ENCODE assay signal across 8 mouse cellular contexts in genomic region chr2:174858011-174858834, GRCm38 (mm10).
A peak's percentile ranks its signal among the peaks of the same experiment; 100 is the strongest.
DNase-seq lines count a peak whose midpoint lies in the region; ATAC-seq and TF ChIP-seq lines count a peak whose summit lies in the region.

No protein-coding gene starts in this region.

- WGBS in forebrain, postnatal 0 days, result 12% methylated on average over 15 of the region's 15 CpGs

- peak overlapping the region; percentile 26; the same call in 1 of the 2 replicates for H3K4me2 ChIP-seq in forebrain, postnatal 0 days (ENCODE audit: low read depth)

- H3K27ac ChIP-seq in ES-Bruce4 (ENCODE audit: insufficient read depth, low read length), result no peak overlapping the region
- H3K27ac ChIP-seq in forebrain, postnatal 0 days (ENCODE audit: low read depth, low read length), result peak overlapping the region; percentile 69

- no peaks in the 10 kb centered on the region for H3K36me3 ChIP-seq in ES-Bruce4 (ENCODE audit: control insufficient read depth, insufficient read depth, low read length, poor library complexity, severe bottlenecking)
- no peaks in the 10 kb centered on the region for H3K36me3 ChIP-seq in forebrain, postnatal 0 days (ENCODE audit: insufficient read depth)

- intact Hi-C loops in heart, postnatal 36 days (cut with DNase I), result loop anchor here (1.0 to 5.0 kb wide), 3 partner anchors 44 to 546 kb away; partner anchors contain the start of gene Prelid3b

- no peak for TF ChIP-seq POLR2A in ES-Bruce4 (IDR thresholded peaks at IDR 0.05; ENCODE audit: insufficient read depth, low read length)

- peak; percentile 37 for TF ChIP-seq CTCF in ES-Bruce4 (IDR thresholded peaks at IDR 0.05; ENCODE audit: low read depth, low read length)
- peak; percentile 87 for TF ChIP-seq CTCF in forebrain, postnatal 0 days (IDR thresholded peaks at IDR 0.05; ENCODE audit: low read depth)

- ATAC-seq in forebrain, postnatal 0 days, result peak; percentile 96

- no peaks in the 10 kb centered on the region for H3K4me1 ChIP-seq in ES-Bruce4 (ENCODE audit: control insufficient read depth, insufficient read depth, low read length)
- peaks cover 3% of the 10 kb centered on the region for H3K4me1 ChIP-seq in forebrain, postnatal 0 days (ENCODE audit: insufficient read depth)

- no peak overlapping the region for H3K4me3 ChIP-seq in ES-Bruce4 (ENCODE audit: low read depth, low read length)
- H3K4me3 ChIP-seq in forebrain, postnatal 0 days (ENCODE audit: low read depth, low read length), result no peak overlapping the region

- no peak for TF ChIP-seq EP300 in ES-Bruce4 (IDR thresholded peaks at IDR 0.05; ENCODE audit: insufficient read depth, low read depth, low read length)

- DNase-seq in cerebellum, adult 18-20 months, result peak; percentile 49 to 50
- peak; percentile 93 for DNase-seq in forebrain, postnatal 0 days
- DNase-seq in heart, postnatal 36 days, result peak; percentile 73 to 81
- peak; percentile 85 for DNase-seq in layer of hippocampus, adult 11-12 months (ENCODE audit: low spot score)
- peak; percentile 76 to 79 for DNase-seq in lung, adult 18-20 months
- peak; percentile 77 for DNase-seq in ovary, postnatal 14 days (ENCODE audit: low spot score)
- peak; percentile 84 to 85 for DNase-seq in urinary bladder, postnatal 4 days (ENCODE audit: low spot score in 2 of 2)

- H3K9me3 ChIP-seq in ES-Bruce4 (replicated peaks; ENCODE audit: control insufficient read depth, insufficient read depth, low read length, poor library complexity, severe bottlenecking), result no peaks in the 10 kb centered on the region
- H3K9me3 ChIP-seq in forebrain, postnatal 0 days (ENCODE audit: low read length), result no peaks in the 10 kb centered on the region

- no peaks in the 10 kb centered on the region for H3K27me3 ChIP-seq in ES-Bruce4 (ENCODE audit: control insufficient read depth, insufficient read depth, low read length, poor library complexity, severe bottlenecking)
- no peaks in the 10 kb centered on the region for H3K27me3 ChIP-seq in forebrain, postnatal 0 days (ENCODE audit: insufficient read depth, low read length)

- no peak overlapping the region for H3K9ac ChIP-seq in ES-Bruce4 (ENCODE audit: low read depth, poor library complexity, severe bottlenecking)
- H3K9ac ChIP-seq in forebrain, postnatal 0 days, result peak overlapping the region; percentile 28; the same call in 1 of the 2 replicates
